Mouse (Mus musculus): ENCODE measurements around the gene Ptprm. TPM values are rescaled to one million over a fixed set of nuclear protein-coding genes. Genes with fewer than 3 reads are reported as not detected.

Ptprm gene
- total and polyA plus RNA-seq, 3 experiments: not detected

- Histone ChIP-seq H3K9me3 (replicated peaks; ENCODE audit: insufficient read depth, low read length) (no peaks in the 10 kb centered on the region), H3K79me2 (ENCODE audit: control insufficient read depth, insufficient read depth, low read length, poor library complexity) (no peaks in the 10 kb centered on the region), H3K4me3 (ENCODE audit: control insufficient read depth in 1 of 2, insufficient read depth in 1 of 2, low read depth in 2 of 2, low read length in 2 of 2) (no peak overlapping the region), H3K9ac (ENCODE audit: control insufficient read depth, low read depth, low read length, poor library complexity, severe bottlenecking) (no peak overlapping the region), H3K4me1 (ENCODE audit: control insufficient read depth in 1 of 2, insufficient read depth in 2 of 2, low read length in 2 of 2) (no peaks in the 10 kb centered on the region), H3K27me3 (ENCODE audit: control insufficient read depth in 1 of 2, insufficient read depth in 2 of 2, low read length in 2 of 2) (no peaks in the 10 kb centered on the region), H3K36me3 (ENCODE audit: control insufficient read depth in 1 of 2, insufficient read depth in 2 of 2, low read length in 2 of 2) (no peaks in the 10 kb centered on the region), H3K27ac (ENCODE audit: control insufficient read depth, low read depth, low read length) (no peak overlapping the region)
- TF ChIP-seq NRF1 (IDR thresholded peaks at IDR 0.05; ENCODE audit: insufficient read depth, low read depth, low read length, poor library complexity, severe bottlenecking): no peak
- no peak for TF ChIP-seq MXI1 (IDR thresholded peaks at IDR 0.05; ENCODE audit: low read depth, low read length)
- TF ChIP-seq MEF2A (IDR thresholded peaks at IDR 0.05; ENCODE audit: extremely low read depth, insufficient replicate concordance, low read depth, low read length, poor library complexity, severe bottlenecking): no peak
- DNase-seq (ENCODE audit: low read depth, low spot score): no peak
These were observed 575.2 kb downstream of the Ptprm start for GRCm38 (mm10) chr17:66779026-66779425.

DNA sequence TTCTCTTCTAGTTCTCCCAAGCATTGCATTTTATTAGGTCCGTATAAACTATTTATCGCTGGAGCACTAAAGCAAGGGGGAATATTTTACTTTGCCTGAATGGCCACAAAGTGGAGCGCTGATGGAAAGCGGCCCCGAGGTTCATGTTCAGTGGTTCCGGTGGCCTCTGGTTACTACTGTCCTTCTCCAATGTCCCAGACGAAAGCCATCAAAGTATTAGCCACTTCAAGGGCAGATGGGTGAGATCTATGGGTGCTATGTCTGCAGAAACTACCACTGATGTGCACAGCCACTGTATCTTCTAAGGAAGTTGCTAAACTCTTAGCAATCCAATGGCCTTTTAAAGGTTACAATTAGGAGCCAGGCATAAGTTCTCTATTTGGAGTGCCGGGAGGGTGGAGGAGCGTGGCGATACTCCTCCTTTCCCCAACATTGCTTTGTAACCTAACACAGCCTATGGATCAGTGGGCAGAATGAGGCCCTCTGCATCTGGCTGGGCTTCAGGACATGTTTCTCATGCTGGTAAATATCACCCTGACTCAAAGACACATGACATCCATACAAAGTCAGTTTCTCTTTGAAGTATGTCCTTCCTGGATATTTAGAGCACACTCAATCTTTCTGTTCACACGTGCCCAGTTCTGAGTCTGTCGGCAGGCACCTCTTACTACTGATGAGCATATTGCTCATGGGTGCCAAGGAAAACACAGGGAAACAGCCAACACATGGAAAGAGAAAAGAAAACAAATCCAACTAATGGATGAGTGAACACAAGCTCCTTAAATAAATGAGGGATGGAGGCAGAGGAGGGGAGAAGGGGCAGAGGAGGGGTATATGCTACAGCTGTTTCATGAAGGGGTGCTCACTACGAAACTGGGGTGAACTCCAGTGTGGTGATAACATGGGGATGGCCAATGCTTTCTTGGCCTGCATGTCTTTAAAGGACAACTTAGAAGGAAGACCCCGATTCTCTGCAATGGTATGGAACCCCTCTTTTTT is 584.6 kb downstream of the Ptprm start:
- TF ChIP-seq MEF2A (IDR thresholded peaks at IDR 0.05; ENCODE audit: extremely low read depth, insufficient replicate concordance, low read depth, low read length, poor library complexity, severe bottlenecking) (no peak), ZKSCAN1 (IDR thresholded peaks at IDR 0.05; ENCODE audit: low read depth, low read length) (no peak), CHD2 (IDR thresholded peaks at IDR 0.05; ENCODE audit: low read length) (no peak), USF2 (IDR thresholded peaks at IDR 0.05; ENCODE audit: borderline replicate concordance in 1 of 2, insufficient read depth in 1 of 2, low read depth in 1 of 2, low read length in 2 of 2) (no peak), POLR2A (IDR thresholded peaks at IDR 0.05; ENCODE audit: control insufficient read depth in 1 of 2, insufficient read depth in 1 of 2, low read depth in 1 of 2, low read length in 2 of 2, poor library complexity in 1 of 2) (no peak), USF1 (IDR thresholded peaks at IDR 0.05; ENCODE audit: low read depth, low read length) (no peak), TCF12 (IDR thresholded peaks at IDR 0.05; ENCODE audit: low read depth, low read length) (no peak), CTCF (IDR thresholded peaks at IDR 0.05 in 2 of 3, conservative IDR thresholded peaks at IDR 0.05 in 1 of 3; ENCODE audit: control insufficient read depth in 1 of 3, insufficient read depth in 1 of 3, low read depth in 2 of 3, low read length in 3 of 3, poor library complexity in 1 of 3, severe bottlenecking in 1 of 3) (no peak), TBP (IDR thresholded peaks at IDR 0.05; ENCODE audit: low read depth, low read length) (no peak), GABPA (IDR thresholded peaks at IDR 0.05; ENCODE audit: low read depth, low read length) (no peak)
- no peaks in the 10 kb centered on the region for H3K79me2 ChIP-seq (ENCODE audit: control insufficient read depth, insufficient read depth, low read length, poor library complexity)
- no peaks in the 10 kb centered on the region for H3K27me3 ChIP-seq (ENCODE audit: control insufficient read depth in 1 of 2, insufficient read depth in 2 of 2, low read length in 2 of 2)

More for the DNA sequence above, 584.6 kb downstream of the Ptprm start:
- Histone ChIP-seq H3K9me3 (replicated peaks; ENCODE audit: insufficient read depth, low read length) (no peaks in the 10 kb centered on the region), H3K36me3 (ENCODE audit: control insufficient read depth in 1 of 2, insufficient read depth in 2 of 2, low read length in 2 of 2) (no peaks in the 10 kb centered on the region), H3K4me3 (ENCODE audit: control insufficient read depth in 1 of 2, insufficient read depth in 1 of 2, low read depth in 2 of 2, low read length in 2 of 2) (no peak overlapping the region), H3K4me1 (ENCODE audit: control insufficient read depth in 1 of 2, insufficient read depth in 2 of 2, low read length in 2 of 2) (no peaks in the 10 kb centered on the region), H3K9ac (ENCODE audit: control insufficient read depth, low read depth, low read length, poor library complexity, severe bottlenecking) (no peak overlapping the region), H3K27ac (ENCODE audit: control insufficient read depth, low read depth, low read length) (no peak overlapping the region)
- DNase-seq (ENCODE audit: low read depth, low spot score): no peak
